Mouse (Mus musculus) A20 (cell line): Measurements from ENCODE around the gene Mslnl.

ENCODE experiments used
- DNase-seq: peaks from one replicate; pipeline ENCODE4 v3.0.0-alpha.2; 2011; ENCODE audit warnings: low read depth, low spot score

The Mslnl gene

GRCm38 (mm10) chr17:25743831-25744230 is 8.0 kb downstream of the Mslnl start:
- DNase-seq: no peak

- DNase-seq: no peak
These were observed 8.5 kb downstream of the Mslnl start for GRCm38 (mm10) chr17:25744311-25744710.

- no peak for DNase-seq
These were observed 12.4 kb downstream of the Mslnl start for GRCm38 (mm10) chr17:25748238-25748637.

- no peak for DNase-seq
These were observed 13.5 kb downstream of the Mslnl start for GRCm38 (mm10) chr17:25749314-25749713.

- DNase-seq: no peak
These were observed 15.6 kb downstream of the Mslnl start for GRCm38 (mm10) chr17:25751446-25751845.

GRCm38 (mm10) chr17:25754241-25754640 is 18.4 kb downstream of the Mslnl start, which contains the start of gene Msln:
Gene Msln, minus strand, starts transcription at chr17:25754378.
- no peak for DNase-seq

GRCm38 (mm10) chr17:25755086-25755485 is 19.2 kb downstream of the Mslnl start:
- DNase-seq: no peak

- DNase-seq: no peak
These were observed 20.0 kb downstream of the Mslnl start for GRCm38 (mm10) chr17:25755627-25756377.

- no peak for DNase-seq
These were observed 20.8 kb downstream of the Mslnl start for GRCm38 (mm10) chr17:25756378-25757242.

- DNase-seq: no peak
These were observed 21.8 kb downstream of the Mslnl start for GRCm38 (mm10) chr17:25757691-25758090.

- no peak for DNase-seq
These were observed 24.3 kb downstream of the Mslnl start for GRCm38 (mm10) chr17:25760148-25760547.

GRCm38 (mm10) chr17:25761561-25761970 is 25.7 kb downstream of the Mslnl start:
- no peak for DNase-seq

- no peak for DNase-seq
These were observed 26.7 kb downstream of the Mslnl start for GRCm38 (mm10) chr17:25762591-25762990.

GRCm38 (mm10) chr17:25765886-25766285 is 30.0 kb downstream of the Mslnl start:
- peak; percentile 13 for DNase-seq

- DNase-seq: no peak
These were observed 33.5 kb downstream of the Mslnl start for GRCm38 (mm10) chr17:25769331-25769730.

- DNase-seq: peak; percentile 97
These were observed 37.8 kb downstream of the Mslnl start, which contains the start of gene Narfl for GRCm38 (mm10) chr17:25773549-25774120. Gene Narfl, plus strand, starts transcription at chr17:25773776.

- DNase-seq: no peak
These were observed 39.6 kb downstream of the Mslnl start for GRCm38 (mm10) chr17:25775318-25776062.

- no peak for DNase-seq
These were observed 42.1 kb downstream of the Mslnl start for GRCm38 (mm10) chr17:25777948-25778347.

- no peak for DNase-seq
These were observed 45.5 kb downstream of the Mslnl start for GRCm38 (mm10) chr17:25781339-25781738.

GRCm38 (mm10) chr17:25783086-25783485 is 47.2 kb downstream of the Mslnl start:
- DNase-seq: no peak

- DNase-seq: no peak
These were observed 48.2 kb downstream of the Mslnl start for GRCm38 (mm10) chr17:25783861-25784574.
